Mouse (Mus musculus) CH12.LX (cell line): Measurements from ENCODE around the gene Cdh13.

Experiments
- BHLHE40 ChIP-seq: IDR thresholded peaks from 2 replicates; pipeline ENCODE4 v1.6.1; 2011; ENCODE audit warnings: mild to moderate bottlenecking, low read depth, low read length, improper control_type of control experiment
- CHD1 ChIP-seq: IDR thresholded peaks from 2 replicates; pipeline ENCODE4 v1.6.1; 2012; ENCODE audit warnings: low read depth, low read length, improper control_type of control experiment, inconsistent platforms
- CTCF ChIP-seq, 2 experiments: IDR thresholded peaks in 1 of 2; conservative IDR thresholded peaks in 1 of 2; 2 replicates each; pipeline ENCODE4 v1.5.1; 2011 to 2012; ENCODE audit warnings: low read depth in 2 of 2, low read length in 2 of 2, improper control_type of control experiment in 1 of 2, inconsistent platforms in 1 of 2, mild to moderate bottlenecking in 1 of 2, moderate library complexity in 1 of 2
- EP300 ChIP-seq: IDR thresholded peaks from 2 replicates; pipeline ENCODE4 v1.6.1; 2011; ENCODE audit warnings: low read length, improper control_type of control experiment
- MAZ ChIP-seq: IDR thresholded peaks from 2 replicates; pipeline ENCODE4 v1.6.1; 2012; ENCODE audit warnings: low read depth, mild to moderate bottlenecking, inconsistent platforms, low read length, improper control_type of control experiment, moderate library complexity
- MEF2A ChIP-seq: IDR thresholded peaks from 2 replicates; pipeline ENCODE4 v1.6.1; 2014; ENCODE audit warnings: low read depth, mild to moderate bottlenecking, inconsistent platforms, low read length, improper control_type of control experiment, borderline replicate concordance
- POLR2A ChIP-seq: IDR thresholded peaks from 2 replicates; pipeline ENCODE4 v1.6.1; 2011; ENCODE audit warnings: low read depth, mild to moderate bottlenecking, improper control_type of control experiment, low read length
- POLR2AphosphoS2 ChIP-seq: IDR thresholded peaks from 2 replicates; pipeline ENCODE4 v1.6.1; 2011; ENCODE audit warnings: low read depth, low read length, improper control_type of control experiment
- TCF12 ChIP-seq: IDR thresholded peaks from 2 replicates; pipeline ENCODE4 v1.6.1; 2014; ENCODE audit warnings: low read depth, mild to moderate bottlenecking, inconsistent platforms, low read length, improper control_type of control experiment
- USF1 ChIP-seq: IDR thresholded peaks from 2 replicates; pipeline ENCODE4 v1.6.1; 2014; ENCODE audit warnings: low read depth, mild to moderate bottlenecking, inconsistent platforms, low read length, improper control_type of control experiment
- ZC3H11A ChIP-seq: IDR thresholded peaks from 2 replicates; pipeline ENCODE4 v1.6.1; 2012; ENCODE audit warnings: low read depth, mild to moderate bottlenecking, inconsistent platforms, low read length, improper control_type of control experiment
- ZNF384 ChIP-seq: IDR thresholded peaks from 2 replicates; pipeline ENCODE4 v1.6.1; 2012; ENCODE audit warnings: low read depth, low read length, improper control_type of control experiment, inconsistent platforms

DNA sequence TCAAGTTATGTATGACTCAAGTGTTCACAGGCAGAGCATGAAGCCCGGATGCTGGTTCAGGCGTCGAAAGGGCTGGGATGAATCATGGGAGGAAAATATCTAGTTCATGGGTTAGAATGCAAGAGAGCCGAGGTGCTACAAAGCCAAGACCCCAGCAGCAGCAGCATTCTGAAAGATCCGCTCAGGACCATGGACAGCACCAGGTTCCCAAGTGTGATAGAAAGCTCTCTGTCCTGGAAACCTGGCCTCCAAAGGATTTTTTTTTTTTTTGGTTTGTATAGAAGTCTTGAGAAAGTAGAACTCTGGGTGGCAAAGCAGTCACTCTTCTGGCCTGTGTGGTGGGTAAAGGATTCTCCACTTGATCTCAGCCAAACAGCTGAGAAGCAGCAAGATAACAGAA lies 880.5 kb downstream of the Cdh13 start:
- no peak for TF ChIP-seq CTCF (conservative IDR thresholded peaks at IDR 0.05 in 1 of 2, IDR thresholded peaks at IDR 0.05 in 1 of 2; ENCODE audit: low read depth in 2 of 2, low read length in 2 of 2)
- TF ChIP-seq ZNF384, result no peak
- TF ChIP-seq TCF12, result no peak
- TF ChIP-seq CHD1, result no peak
- TF ChIP-seq EP300, result no peak
- no peak for TF ChIP-seq POLR2A
- no peak for TF ChIP-seq MAZ
- TF ChIP-seq MEF2A, result no peak
- no peak for TF ChIP-seq POLR2AphosphoS2
- TF ChIP-seq ZC3H11A, result no peak
- no peak for TF ChIP-seq BHLHE40
- TF ChIP-seq USF1, result no peak
